Mouse (Mus musculus) cerebral cortex, adult 2 months (tissue): Measurements from ENCODE around the gene Brd7.

Experiments
- WGBS: fragments of 180-500 bp; shearing (Covaris S2); methylation state at CpG from one replicate; pipeline ENCODE4 v1.1.7; 2018; 5-methylcytosine and 5-hydroxymethylcytosine counted together

Brd7 gene

DNA sequence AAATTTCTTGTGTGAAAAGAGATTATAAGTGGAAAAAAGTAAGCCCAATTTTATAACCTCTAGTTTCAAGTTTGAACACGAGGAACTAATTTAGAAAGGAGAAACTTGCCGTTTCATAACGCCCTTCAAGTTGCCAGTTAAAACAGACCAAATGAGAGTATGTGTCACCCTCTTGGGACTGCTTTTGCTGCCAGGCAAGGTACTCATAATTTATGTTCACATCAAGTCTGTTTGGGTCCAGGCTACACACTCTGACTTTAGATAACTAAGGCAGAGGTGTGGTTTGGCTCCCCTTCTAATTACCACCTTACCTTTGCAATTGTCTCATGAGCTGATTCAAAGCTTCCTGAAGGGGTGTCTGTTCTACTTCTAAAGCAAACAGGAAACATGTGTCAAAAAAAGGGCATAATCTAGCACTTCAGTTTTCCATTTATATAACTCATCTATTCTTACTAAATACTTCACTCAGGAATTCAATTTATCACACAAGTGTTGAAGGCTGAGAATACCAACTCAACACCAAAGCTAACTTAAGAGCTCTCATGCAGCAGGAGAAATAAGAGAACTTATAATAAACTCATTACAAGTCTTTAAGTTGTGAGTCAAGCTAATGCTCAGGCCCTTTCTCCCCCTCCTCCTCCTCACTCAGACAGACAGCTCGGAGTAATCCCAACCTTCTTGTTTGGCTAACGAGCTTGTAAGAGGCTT, 4.6 kb downstream of the Brd7 start:
- WGBS, result 54% methylated on average over 5 of the region's 5 CpGs

DNA sequence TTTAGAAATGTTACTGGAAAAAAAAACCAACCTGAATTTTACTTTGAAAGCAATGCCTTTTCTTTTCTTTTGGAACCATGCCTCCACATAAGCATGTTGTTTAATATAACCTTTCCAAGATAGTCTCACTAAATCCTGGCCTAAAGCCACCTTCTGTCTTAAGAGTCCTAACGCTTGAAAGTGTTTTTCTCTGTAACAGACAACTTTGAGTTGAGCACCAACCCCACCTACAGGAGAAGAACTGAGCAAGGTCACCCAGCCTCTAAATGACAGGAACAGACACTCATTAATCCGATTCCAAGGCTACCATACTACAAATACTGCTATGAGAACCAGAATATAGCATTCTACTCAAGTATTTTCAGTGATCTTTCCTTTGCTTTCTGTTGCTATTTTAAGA, 12.9 kb downstream of the Brd7 start:
- 31% methylated on average over 2 of the region's 2 CpGs for WGBS

DNA sequence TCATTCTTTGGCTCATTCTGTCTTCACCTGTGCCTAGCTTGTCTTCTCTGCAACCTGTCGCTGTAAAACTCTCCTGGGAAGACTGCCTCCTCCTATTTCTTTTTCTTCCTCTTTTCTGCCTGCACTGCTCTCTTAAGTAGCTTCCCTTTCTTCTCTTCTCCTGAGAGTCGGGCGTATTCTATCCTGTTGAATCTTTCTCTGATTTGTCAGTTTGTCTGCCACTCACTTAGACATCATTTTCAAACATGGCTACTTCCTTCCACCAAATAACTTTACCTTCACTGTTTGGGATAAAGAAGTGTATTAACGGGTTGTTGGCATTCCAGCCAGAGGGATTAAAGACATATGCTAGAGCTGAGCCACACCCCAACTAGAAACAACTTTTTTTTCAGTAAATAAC, 20.0 kb downstream of the Brd7 start:
- 73% methylated on average over 4 of the region's 4 CpGs for WGBS

DNA sequence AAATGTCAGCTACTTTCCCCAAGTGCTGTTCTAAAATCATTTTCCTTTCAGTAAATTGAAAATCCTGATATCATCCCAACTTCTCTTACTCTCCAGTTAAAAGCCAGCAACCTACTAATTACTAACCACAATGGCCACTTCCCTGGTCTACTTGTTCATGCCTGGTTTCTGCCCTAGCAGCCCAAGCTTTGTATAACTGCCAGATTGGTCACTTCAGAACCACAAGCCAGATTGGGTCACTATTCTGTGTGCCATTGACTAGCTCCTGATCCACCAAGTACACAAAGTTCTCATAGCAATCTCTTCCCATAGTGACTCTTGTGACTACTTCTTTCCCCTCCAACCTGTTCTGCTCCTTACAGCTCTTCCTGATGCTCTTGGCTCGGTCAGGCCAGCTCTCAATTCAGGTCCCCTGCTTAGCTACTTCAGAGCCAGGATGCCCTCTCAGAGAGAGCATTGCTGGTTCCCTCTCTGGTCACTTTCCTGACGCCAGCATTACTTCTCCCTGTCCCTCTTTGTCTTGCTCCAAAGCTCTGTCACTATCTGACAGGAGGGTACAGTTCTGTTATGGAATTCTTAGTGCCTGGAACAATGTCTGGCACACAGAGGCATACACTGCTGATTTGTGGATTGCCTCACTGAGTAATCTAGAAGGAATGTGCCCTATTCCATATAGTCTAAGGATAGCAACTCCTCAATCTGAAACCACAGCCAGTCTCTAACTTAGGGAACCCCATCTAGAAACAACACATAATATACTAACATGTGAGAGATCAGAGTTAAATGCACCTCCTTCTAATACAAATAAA, 21.9 kb downstream of the Brd7 start:
- 76% methylated on average over 2 of the region's 2 CpGs for WGBS

DNA sequence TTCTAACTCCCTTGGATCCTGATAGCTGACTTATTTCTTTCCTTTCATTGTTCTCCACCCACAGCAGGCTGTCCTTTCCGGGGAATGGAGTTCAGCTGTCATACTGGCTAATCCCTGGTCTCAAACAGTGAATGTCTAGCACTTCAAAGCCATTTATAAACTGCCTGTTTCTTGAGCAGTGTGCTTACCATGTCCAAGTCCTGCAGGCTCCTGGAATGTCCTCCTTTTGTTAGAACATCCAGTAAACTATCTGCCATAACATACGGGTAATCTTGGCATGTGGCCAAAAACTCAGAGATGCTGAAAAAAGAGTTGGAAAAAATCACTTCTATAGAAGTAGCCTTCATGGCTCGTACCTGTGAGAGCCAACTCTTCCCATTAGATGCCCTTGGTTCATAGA, 22.8 kb downstream of the Brd7 start:
- WGBS, result 28% methylated on average over 3 of the region's 3 CpGs

DNA sequence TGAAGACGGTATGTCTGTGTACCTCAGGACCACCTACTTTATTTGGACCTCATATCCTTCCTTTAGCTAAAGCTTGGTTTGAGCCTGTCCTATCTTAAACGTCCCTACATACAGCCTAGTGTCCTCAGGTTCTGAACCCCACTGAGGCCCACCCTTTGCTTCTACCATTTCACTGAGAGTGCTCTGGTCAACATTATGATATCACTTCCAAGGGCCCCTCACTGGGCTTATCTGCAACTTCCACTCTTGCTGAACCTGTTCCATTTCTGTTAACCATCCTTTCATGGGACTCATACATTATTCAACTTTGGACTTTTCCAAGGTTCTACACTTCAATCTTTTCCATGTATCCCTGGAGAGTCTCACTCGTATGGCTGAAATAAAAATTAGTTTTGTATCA, 27.0 kb downstream of the Brd7 start:
- 85% methylated on average over 3 of the region's 3 CpGs for WGBS

DNA sequence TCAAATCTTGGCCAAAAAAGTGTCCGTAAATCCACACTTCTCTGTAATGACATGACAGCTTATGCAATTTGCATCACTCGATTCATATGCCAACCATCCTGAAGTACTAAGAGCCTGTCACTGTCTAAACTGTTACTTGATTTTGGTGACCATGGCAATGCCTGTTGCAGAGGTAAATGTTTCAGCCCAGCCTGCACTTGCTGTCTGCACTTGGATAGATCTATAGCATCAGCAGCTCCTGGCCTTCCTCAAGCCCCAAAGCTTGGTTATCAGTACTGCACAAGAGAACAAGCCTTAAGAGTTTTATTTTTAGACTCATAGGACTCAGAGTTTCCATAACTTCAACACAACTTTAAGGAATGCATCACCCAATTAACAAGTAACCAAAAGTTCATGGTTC, 27.6 kb downstream of the Brd7 start:
- WGBS, result 79% methylated on average over 2 of the region's 2 CpGs

DNA sequence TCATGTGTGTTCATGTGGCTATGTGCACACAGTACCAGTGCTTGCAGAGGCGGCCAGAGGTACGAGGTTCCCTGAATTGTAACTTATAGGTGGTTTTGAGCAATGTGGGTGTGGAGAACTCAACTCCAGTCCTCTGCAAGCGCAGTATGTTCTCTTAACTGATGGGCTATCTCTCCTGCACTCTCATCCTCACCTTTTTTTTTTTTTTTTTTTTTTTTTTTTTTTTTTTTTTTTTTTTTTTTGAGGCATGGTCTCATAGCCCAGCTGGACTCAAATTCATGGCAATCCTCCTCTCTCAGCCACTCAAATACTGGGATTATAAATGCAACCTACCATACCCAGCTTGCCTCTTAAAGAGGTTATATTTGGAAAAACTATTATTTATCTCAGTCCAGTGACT, 31.2 kb downstream of the Brd7 start:
- 90% methylated on average over 3 of the region's 3 CpGs for WGBS

DNA sequence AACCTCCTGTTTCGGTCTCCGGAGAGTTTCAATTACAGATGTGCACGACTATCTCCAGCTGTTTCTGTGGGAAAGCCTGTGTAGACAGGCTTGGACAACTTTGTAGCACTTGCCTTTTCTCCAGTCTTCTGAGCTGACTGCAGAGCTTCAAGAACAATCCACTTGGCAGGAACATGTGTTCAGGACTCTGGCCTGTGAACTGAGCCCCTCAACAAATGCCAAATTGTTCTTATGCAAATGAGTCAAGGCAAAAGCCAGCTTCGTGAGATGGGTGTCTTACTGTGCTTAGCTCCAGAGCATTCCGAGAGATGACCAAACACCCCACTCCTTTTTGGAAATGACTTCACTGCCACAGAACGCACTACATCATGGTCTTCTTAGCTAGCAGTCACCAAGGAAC, 33.3 kb downstream of the Brd7 start:
- WGBS, result 69% methylated on average over 6 of the region's 6 CpGs

DNA sequence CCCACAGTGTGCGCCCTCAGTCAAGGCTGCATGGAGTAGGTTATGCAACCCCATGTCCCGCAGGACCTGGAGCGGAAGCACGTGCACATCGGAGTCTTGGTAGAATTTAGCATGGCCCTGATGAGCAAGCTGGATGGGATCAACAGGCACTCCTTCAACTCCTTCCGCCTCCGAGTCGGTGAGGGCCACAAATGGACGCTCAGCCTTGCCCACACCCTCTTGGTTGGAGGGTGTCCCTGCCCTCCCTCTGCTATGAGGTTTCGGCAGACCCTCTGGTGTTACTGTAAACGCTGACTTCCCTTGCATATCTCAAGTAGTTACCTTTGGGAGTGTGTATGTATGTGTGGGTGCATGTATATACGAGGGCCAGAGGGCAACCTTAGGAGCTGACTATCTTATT, 35.7 kb downstream of the Brd7 start:
- WGBS, result 98% methylated on average over 12 of the region's 12 CpGs

DNA sequence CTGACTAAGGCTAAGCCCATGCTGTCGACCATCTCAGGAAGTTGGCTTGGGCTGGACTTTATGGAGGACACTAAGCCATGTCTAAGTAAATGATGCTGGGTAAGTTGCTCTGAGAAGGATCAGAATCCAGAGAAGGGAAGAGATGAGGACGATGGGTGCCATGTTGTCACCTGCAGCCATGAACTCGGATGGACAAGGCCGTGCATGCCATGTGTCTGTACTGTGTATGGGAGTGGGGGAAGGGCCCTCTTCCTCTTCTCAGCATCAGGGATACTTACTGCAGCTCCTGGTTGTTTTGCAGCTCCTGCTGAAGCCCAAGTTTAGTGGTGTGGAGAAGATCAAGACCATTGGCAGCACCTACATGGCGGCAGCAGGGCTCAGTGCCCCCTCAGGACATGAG, 36.2 kb downstream of the Brd7 start:
- WGBS, result 94% methylated on average over 5 of the region's 5 CpGs

DNA sequence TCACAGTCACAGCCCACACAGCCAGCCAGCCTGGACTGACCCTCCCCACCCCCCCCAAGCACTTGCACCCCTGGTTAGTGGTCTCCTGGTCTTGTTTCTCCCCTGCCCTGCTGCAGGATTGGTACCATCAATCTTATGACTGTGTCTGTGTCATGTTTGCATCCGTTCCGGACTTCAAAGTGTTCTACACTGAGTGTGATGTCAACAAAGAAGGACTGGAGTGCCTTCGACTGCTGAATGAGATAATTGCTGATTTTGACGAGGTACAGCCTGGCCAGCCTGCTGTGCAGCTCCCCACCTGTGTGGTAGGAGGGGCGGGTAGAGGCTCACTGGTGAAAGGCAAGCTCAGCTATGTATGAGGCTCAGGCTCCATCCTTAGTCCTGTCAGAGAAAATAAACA, 36.7 kb downstream of the Brd7 start:
- WGBS, result 53% methylated on average over 5 of the region's 5 CpGs

DNA sequence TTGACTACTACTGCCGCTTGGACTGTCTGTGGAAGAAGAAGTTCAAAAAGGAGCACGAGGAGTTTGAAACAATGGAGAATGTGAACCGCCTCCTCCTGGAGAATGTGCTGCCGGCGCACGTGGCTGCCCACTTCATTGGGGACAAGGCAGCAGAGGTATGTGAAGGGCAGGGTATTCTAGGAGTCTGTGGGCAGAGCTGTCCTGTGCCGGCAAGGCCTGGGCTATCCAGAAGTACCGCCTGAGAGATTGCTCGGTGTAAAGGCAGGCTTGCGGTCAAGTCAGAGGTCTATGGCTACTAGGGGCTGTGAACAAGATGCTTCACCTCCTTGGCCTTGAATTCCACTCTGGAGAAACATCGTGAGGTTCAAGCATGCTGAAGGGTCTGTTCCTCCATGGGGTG, 37.2 kb downstream of the Brd7 start:
- WGBS, result 77% methylated on average over 11 of the region's 11 CpGs

DNA sequence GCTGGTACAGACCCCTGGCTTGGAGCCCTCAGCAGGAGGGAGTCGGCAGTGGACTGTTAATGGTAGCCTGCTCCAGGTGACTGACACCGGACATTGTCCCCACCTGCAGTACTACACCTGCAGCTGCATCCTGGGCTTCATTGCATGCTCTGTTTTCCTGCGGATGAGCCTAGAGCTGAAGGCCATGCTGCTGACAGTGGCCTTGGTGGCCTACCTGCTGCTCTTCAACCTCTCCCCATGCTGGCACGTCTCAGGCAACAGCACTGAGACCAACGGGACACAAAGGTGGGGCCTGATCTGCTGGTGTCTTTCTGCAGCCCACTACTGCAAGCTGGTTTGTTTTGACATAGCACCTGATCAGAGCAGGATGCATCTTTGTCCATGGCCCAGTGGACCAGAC, 38.5 kb downstream of the Brd7 start:
- WGBS, result 91% methylated on average over 5 of the region's 5 CpGs

DNA sequence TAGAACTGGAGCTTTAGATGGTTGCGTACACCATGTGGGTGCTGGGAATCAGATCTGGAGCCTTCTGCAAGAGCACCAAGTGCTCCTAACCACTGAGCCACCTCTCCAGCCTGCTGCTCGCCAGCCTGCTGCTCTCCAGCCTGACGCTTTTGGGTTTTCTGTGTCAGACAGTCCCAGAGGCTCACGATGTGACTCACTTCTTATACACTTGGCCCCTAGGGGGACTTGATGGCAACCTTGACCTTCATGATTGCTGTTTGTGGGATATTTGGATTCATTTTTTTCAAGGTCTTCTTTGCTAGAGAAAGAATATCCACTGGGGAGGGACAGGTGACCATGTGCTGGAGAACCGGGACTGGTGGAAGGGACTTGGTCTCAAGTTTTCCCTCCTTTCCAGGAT, 40.6 kb downstream of the Brd7 start:
- WGBS, result 91% methylated on average over 5 of the region's 5 CpGs

DNA sequence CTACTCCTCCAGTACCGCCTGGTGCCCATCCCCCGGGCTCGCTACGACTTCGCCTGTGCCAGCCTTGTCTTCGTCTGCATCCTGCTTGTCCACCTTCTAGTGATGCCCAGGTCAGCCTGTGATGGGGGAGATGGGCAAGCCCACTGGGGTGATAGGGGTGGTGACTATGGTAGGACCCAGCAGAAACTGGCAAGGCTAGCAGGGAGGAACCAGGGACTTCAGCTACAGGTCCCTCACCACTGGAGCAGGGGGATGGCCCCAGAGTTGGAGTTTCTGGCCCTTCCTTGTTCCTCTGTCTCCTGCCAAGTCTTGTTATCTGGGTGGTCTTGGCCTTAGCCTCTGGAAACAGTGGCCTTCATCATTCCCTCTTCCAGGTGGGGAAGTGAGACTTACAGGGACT, 41.9 kb downstream of the Brd7 start:
- WGBS, result 95% methylated on average over 6 of the region's 6 CpGs

DNA sequence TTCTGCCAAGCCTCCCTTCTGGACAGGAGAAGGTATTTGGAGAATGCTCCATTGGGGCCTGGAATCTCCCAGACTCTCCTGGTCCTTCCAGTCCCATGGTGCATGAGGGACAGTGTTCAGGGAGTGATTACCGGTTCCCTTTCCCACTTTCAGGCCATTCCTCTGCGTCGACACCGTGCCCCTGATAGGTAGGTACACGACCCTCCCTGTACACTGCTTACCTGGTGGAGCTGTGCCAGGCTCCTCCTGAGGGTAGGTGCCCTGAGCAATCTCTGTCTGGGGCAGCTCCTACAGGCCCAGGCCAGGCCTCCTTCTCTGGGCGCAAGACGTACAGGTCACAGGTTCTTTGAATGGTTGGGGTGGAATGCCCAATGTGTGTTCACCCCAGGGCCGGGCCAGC, 43.8 kb downstream of the Brd7 start:
- 99% methylated on average over 8 of the region's 8 CpGs for WGBS

DNA sequence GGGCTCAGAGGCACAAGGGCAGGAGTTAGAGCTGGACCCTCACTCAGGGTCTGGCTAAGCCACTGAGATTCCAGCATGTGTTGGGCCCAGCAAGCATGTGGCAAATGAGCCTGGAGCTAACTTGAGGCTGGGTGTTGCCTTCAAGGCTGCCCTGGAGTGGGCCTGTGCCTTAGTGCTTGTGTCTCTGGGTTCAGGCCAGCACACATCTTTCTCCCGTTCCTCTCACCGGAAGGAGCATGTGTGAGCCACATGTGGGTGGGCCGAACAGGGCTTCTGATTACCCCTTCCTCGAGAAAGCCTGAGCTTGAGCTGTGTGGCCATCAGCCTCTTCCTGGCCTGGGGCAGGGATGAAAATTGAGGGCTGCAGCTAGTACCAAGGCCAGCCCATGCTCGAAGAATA, 44.7 kb downstream of the Brd7 start:
- WGBS, result 69% methylated on average over 5 of the region's 5 CpGs

DNA sequence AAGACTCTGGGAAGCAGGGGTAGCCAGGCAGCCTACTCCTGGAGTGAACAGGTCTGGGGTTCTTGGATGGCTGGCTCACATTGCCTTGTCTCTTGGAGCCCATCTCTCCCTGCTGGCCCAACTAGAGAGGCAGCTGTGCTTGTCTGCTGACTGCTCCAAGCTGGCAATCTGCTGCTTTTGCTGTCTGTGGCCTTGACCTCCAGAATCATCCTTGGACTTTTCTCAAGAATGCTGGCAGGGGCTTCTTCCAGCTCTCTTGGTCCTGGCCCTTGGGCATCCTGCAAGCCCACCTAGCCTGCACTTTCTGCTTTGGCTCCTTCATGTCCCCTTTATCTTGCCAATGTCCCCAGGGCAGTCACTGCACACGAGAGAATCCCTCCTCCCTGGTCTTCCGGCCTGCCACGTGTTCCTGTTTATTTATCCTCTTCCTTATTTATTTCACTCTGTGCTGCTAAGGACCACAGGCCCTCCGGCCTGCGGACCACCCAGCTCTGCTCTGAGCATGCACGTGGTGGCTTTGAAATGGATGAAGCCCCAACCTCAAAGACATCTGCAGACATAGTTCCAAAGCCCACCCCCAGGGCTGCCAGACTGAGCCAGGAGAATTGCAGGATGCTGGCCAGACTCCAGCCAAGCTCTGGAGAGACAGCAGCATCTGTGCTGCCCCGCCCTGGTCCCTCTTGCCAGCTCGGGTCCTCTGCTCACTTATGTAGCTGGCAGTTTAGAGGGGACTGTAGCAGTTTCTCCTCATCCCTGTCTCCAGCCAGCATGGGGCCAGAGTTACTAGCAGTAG, 45.7 kb downstream of the Brd7 start:
- WGBS, result 31% methylated on average over 8 of the region's 8 CpGs

DNA sequence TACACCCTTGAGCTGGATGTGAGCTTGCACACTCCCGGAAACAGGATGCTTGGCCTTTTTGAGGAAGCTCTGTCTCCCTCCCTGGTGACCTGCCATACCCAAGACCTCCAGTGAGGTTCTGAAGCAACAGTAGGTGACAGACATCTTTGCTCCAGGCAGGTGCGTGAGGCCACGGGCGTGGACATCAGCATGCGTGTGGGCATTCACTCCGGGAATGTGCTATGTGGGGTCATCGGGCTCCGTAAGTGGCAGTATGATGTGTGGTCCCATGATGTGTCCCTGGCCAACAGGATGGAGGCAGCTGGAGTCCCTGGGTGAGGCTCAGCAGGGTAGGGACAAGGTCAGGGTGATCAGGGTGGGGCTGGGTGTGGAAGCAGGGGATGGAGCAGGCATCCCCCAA, 46.7 kb downstream of the Brd7 start:
- WGBS, result 97% methylated on average over 8 of the region's 8 CpGs

DNA sequence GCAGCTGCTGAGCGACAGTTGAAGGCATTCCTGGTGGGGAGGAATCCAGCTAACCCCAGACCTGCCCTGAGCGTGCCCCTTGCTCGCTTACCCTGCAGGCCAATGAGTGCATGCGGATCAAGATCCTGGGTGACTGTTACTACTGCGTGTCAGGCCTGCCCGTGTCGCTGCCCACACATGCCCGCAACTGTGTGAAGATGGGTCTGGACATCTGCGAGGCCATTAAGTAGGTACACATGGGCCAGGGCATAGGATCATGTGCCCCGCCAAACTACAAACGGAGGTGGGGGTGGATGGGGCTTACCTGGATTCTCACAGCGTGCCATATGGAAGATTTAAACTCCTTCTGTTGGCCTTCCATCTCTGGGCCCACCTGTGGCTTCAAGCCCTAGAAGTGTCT, 48.0 kb downstream of the Brd7 start:
- WGBS, result 97% methylated on average over 12 of the region's 12 CpGs

DNA sequence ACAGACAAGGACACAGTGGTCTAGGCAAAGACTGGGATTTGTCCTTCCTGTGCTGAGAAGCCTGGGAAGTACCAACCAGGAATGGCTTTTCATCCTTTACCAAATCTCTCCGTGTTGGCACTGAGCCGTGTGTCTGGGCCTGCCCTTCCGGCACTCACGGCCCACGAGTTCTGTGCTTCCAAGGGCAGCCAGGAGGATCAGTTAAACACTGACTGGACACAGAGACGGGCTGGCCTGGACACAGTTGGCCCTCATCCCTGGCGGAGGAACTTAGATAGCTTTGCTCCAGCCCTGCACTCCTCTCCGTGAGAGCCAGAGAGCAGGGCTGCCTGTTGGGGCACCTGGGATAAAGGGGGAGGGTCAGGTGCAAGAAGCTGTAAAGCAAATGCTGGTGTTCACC, 49.0 kb downstream of the Brd7 start:
- 61% methylated on average over 8 of the region's 8 CpGs for WGBS

DNA sequence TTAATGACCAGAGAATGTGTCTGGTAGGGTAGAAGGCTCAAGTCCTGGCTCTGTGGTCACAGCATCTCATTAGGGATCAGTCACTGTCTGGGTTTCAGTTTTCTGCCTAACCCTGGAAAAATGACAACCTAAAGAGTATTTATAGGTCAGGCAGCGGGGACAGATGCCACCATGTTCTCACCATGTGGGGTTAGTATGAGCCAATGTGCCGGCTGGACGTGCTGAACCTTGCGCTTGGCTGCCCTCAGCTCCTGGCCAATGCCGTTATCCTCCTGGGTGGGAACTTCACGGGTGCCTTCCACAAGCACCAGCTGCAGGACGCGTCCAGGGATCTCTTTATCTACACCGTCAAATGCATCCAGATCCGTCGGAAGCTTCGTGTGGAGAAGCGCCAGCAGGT, 51.7 kb downstream of the Brd7 start:
- 95% methylated on average over 13 of the region's 13 CpGs for WGBS
